ENCODE assay signal across 8 mouse cellular contexts in genomic region chr2:30393370-30393656, GRCm38 (mm10). TPM values are rescaled to one million over a fixed set of nuclear protein-coding genes. Genes with fewer than 3 reads are reported as not detected.
DNase-seq lines count a peak whose midpoint lies in the region; ATAC-seq and TF ChIP-seq lines count a peak whose summit lies in the region.

No protein-coding gene starts in this region.

- intact Hi-C loops in heart, postnatal 14 days (cut with DNase I) = no loop called here

- no peak for DNase-seq in heart, postnatal 0 days (ENCODE audit: low spot score)
- no peak for DNase-seq in heart, postnatal 14 days
- no peak for DNase-seq in hindbrain, embryonic 14.5 days (ENCODE audit: low spot score)
- no peak for DNase-seq in ovary, postnatal 14 days (ENCODE audit: low spot score)
- DNase-seq in yolk sac, embryonic 10.5 days (ENCODE audit: low spot score) = no peak
- no peak for DNase-seq in c-Kit-positive CD71-positive TER-119-positive erythroid progenitor cells, embryonic 14.5 days (ENCODE audit: low spot score)

- peak overlapping the region; percentile 81 for H3K4me3 ChIP-seq in heart, postnatal 0 days (ENCODE audit: low read depth, low read length)
- H3K4me3 ChIP-seq in bone marrow macrophage, adult 2 months (ENCODE audit: insufficient read depth, low read length) = peak overlapping the region; percentile 93
- peak overlapping the region; percentile 83 for H3K4me3 ChIP-seq in hindbrain, embryonic 14.5 days (replicated peaks; ENCODE audit: low read length)
- H3K4me3 ChIP-seq in midbrain, embryonic 13.5 days (replicated peaks) = peak overlapping the region; percentile 81

- TF ChIP-seq EP300 in heart, postnatal 0 days (IDR thresholded peaks at IDR 0.05; ENCODE audit: low read depth) = no peak

- H3K4me1 ChIP-seq in heart, postnatal 0 days (ENCODE audit: control insufficient read depth, insufficient read depth) = peaks cover 9% of the 10 kb centered on the region
- H3K4me1 ChIP-seq in bone marrow macrophage, adult 2 months (ENCODE audit: control insufficient read depth, insufficient read depth, low read length) = peaks cover 33% of the 10 kb centered on the region
- H3K4me1 ChIP-seq in hindbrain, embryonic 14.5 days (replicated peaks; ENCODE audit: control insufficient read depth, insufficient read depth, low read length) = peaks cover 12% of the 10 kb centered on the region
- H3K4me1 ChIP-seq in midbrain, embryonic 13.5 days (replicated peaks) = peaks cover 35% of the 10 kb centered on the region

- no peaks in the 10 kb centered on the region for H3K27me3 ChIP-seq in heart, postnatal 0 days (ENCODE audit: control insufficient read depth, insufficient read depth, low read length)
- no peaks in the 10 kb centered on the region for H3K27me3 ChIP-seq in hindbrain, embryonic 14.5 days (ENCODE audit: control insufficient read depth, insufficient read depth, low read length)
- H3K27me3 ChIP-seq in midbrain, embryonic 13.5 days = peaks cover 2% of the 10 kb centered on the region; the same call in 1 of the 2 replicates

- H3K4me2 ChIP-seq in heart, postnatal 0 days (ENCODE audit: low read depth, low read length) = peak overlapping the region; percentile 93
- H3K4me2 ChIP-seq in hindbrain, embryonic 14.5 days (replicated peaks) = peak overlapping the region; percentile 76
- peak overlapping the region; percentile 99 for H3K4me2 ChIP-seq in midbrain, embryonic 13.5 days (replicated peaks)

- H3K9me3 ChIP-seq in heart, postnatal 0 days (replicated peaks; ENCODE audit: control insufficient read depth, low read length) = no peaks in the 10 kb centered on the region
- H3K9me3 ChIP-seq in hindbrain, embryonic 14.5 days (ENCODE audit: control insufficient read depth, low read length) = no peaks in the 10 kb centered on the region
- no peaks in the 10 kb centered on the region for H3K9me3 ChIP-seq in midbrain, embryonic 13.5 days

- WGBS in heart, postnatal 0 days = 43% methylated on average over 1 of the region's 1 CpGs
- 83% methylated on average over 1 of the region's 1 CpGs for WGBS in hindbrain, embryonic 14.5 days
- 83% methylated on average over 1 of the region's 1 CpGs for WGBS in midbrain, embryonic 13.5 days

- peak overlapping the region; percentile 65 for H3K9ac ChIP-seq in heart, postnatal 0 days (replicated peaks; ENCODE audit: low read depth, low read length)
- peak overlapping the region; percentile 84 for H3K9ac ChIP-seq in hindbrain, embryonic 14.5 days
- peak overlapping the region; percentile 85 for H3K9ac ChIP-seq in midbrain, embryonic 13.5 days (replicated peaks)

- ATAC-seq in heart, postnatal 0 days (ENCODE audit: insufficient read depth, low read depth) = no peak
- ATAC-seq in hindbrain, embryonic 14.5 days (ENCODE audit: low FRiP score) = no peak
- no peak for ATAC-seq in midbrain, embryonic 13.5 days

- H3K27ac ChIP-seq in heart, postnatal 0 days (ENCODE audit: low read depth) = peak overlapping the region; percentile 87
- H3K27ac ChIP-seq in bone marrow macrophage, adult 2 months (ENCODE audit: insufficient read depth, low read depth, low read length) = peak overlapping the region; percentile 79
- peak overlapping the region; percentile 92; the same call in 1 of the 2 replicates for H3K27ac ChIP-seq in hindbrain, embryonic 14.5 days
- H3K27ac ChIP-seq in midbrain, embryonic 13.5 days = peak overlapping the region; percentile 92

- H3K36me3 ChIP-seq in heart, postnatal 0 days (replicated peaks; ENCODE audit: control insufficient read depth, insufficient read depth, low read length) = peaks cover 27% of the 10 kb centered on the region
- peaks cover 38% of the 10 kb centered on the region for H3K36me3 ChIP-seq in hindbrain, embryonic 14.5 days (replicated peaks; ENCODE audit: control insufficient read depth, insufficient read depth)
- peaks cover 33% of the 10 kb centered on the region for H3K36me3 ChIP-seq in midbrain, embryonic 13.5 days

- no peak for TF ChIP-seq POLR2A in bone marrow macrophage, adult 2 months (IDR thresholded peaks at IDR 0.05; ENCODE audit: borderline replicate concordance, low read depth, low read length)

- no peak for TF ChIP-seq CTCF in heart, postnatal 0 days (IDR thresholded peaks at IDR 0.05; ENCODE audit: low read depth)
- TF ChIP-seq CTCF in bone marrow macrophage, adult 2 months (IDR thresholded peaks at IDR 0.05; ENCODE audit: low read depth, low read length) = 0 out of 2 replicates have a peak, but pooled peaks have one; percentile 6

RNA-seq across cellular contexts. Expression of gene Dolpp1, which starts 1.3 kb away (rescaled TPM):
- 40.6 and 56.4 TPM in 2 replicates for total RNA-seq in heart, postnatal 0 days (2014; rRNA removed; ENCODE audit: low replicate concordance)
- polyA plus RNA-seq in heart, postnatal 0 days (2015; fragmentation: Nextera tagmentation; extraction: Ambion mirVana) = 14.4 and 15.0 TPM in 2 replicates
- total RNA-seq in heart, postnatal 14 days (2021) = 10 to 100 TPM; 11.4 to 12.1 TPM
- polyA plus RNA-seq in bone marrow macrophage, adult 2 months (2012; ENCODE audit: insufficient read depth, insufficient read length, missing spikeins) = 24.2 and 28.7 TPM in 2 replicates
- polyA plus RNA-seq in hindbrain, embryonic 14.5 days (2014; fragmentation: Nextera tagmentation; extraction: Ambion mirVana) = 51.6 and 54.2 TPM in 2 replicates
- polyA plus RNA-seq in midbrain, embryonic 13.5 days (2015; fragmentation: Nextera tagmentation; extraction: Ambion mirVana) = 54.7 and 56.6 TPM in 2 replicates

RNA-seq across cellular contexts. Expression of gene Crat, which starts 22.3 kb away (rescaled TPM):
- 351 and 413 TPM in 2 replicates for total RNA-seq in heart, postnatal 0 days (2014; rRNA removed; ENCODE audit: low replicate concordance)
- 263 and 266 TPM in 2 replicates for polyA plus RNA-seq in heart, postnatal 0 days (2015; fragmentation: Nextera tagmentation; extraction: Ambion mirVana)
- 100 to 1,000 TPM; 441 to 477 TPM for total RNA-seq in heart, postnatal 14 days (2021)
- polyA plus RNA-seq in bone marrow macrophage, adult 2 months (2012; ENCODE audit: insufficient read depth, insufficient read length, missing spikeins) = 66.4 and 67.4 TPM in 2 replicates
- 30.3 and 32.0 TPM in 2 replicates for polyA plus RNA-seq in hindbrain, embryonic 14.5 days (2014; fragmentation: Nextera tagmentation; extraction: Ambion mirVana)
- 18.5 and 21.9 TPM in 2 replicates for polyA plus RNA-seq in midbrain, embryonic 13.5 days (2015; fragmentation: Nextera tagmentation; extraction: Ambion mirVana)

RNA-seq across cellular contexts. Expression of gene Ptpa, which starts 22.5 kb away (rescaled TPM):
- 109 and 112 TPM in 2 replicates for total RNA-seq in heart, postnatal 0 days (2014; rRNA removed; ENCODE audit: low replicate concordance)
- 92.4 TPM in 2 replicates for polyA plus RNA-seq in heart, postnatal 0 days (2015; fragmentation: Nextera tagmentation; extraction: Ambion mirVana)
- total RNA-seq in heart, postnatal 14 days (2021) = 100 to 1,000 TPM in 1 of 2 experiments, 10 to 100 TPM in 1; 99.1 to 109 TPM
- polyA plus RNA-seq in bone marrow macrophage, adult 2 months (2012; ENCODE audit: insufficient read depth, insufficient read length, missing spikeins) = 110 TPM in 2 replicates
- 71.7 and 79.8 TPM in 2 replicates for polyA plus RNA-seq in hindbrain, embryonic 14.5 days (2014; fragmentation: Nextera tagmentation; extraction: Ambion mirVana)
- polyA plus RNA-seq in midbrain, embryonic 13.5 days (2015; fragmentation: Nextera tagmentation; extraction: Ambion mirVana) = 128 and 134 TPM in 2 replicates

RNA-seq across cellular contexts. Expression of gene Miga2, which starts 29.3 kb away (rescaled TPM):
- 82.6 and 105 TPM in 2 replicates for total RNA-seq in heart, postnatal 0 days (2014; rRNA removed; ENCODE audit: low replicate concordance)
- 31.9 and 32.6 TPM in 2 replicates for polyA plus RNA-seq in heart, postnatal 0 days (2015; fragmentation: Nextera tagmentation; extraction: Ambion mirVana)
- 10 to 100 TPM; 74.7 to 80.0 TPM for total RNA-seq in heart, postnatal 14 days (2021)
- polyA plus RNA-seq in bone marrow macrophage, adult 2 months (2012; ENCODE audit: insufficient read depth, insufficient read length, missing spikeins) = 3.4 and 6.9 TPM in 2 replicates
- 27.3 and 32.3 TPM in 2 replicates for polyA plus RNA-seq in hindbrain, embryonic 14.5 days (2014; fragmentation: Nextera tagmentation; extraction: Ambion mirVana)
- 29.4 and 30.2 TPM in 2 replicates for polyA plus RNA-seq in midbrain, embryonic 13.5 days (2015; fragmentation: Nextera tagmentation; extraction: Ambion mirVana)

RNA-seq across cellular contexts. Expression of gene Sh3glb2, which starts 34.2 kb away (rescaled TPM):
- 204 and 234 TPM in 2 replicates for total RNA-seq in heart, postnatal 0 days (2014; rRNA removed; ENCODE audit: low replicate concordance)
- polyA plus RNA-seq in heart, postnatal 0 days (2015; fragmentation: Nextera tagmentation; extraction: Ambion mirVana) = 89.5 and 93.8 TPM in 2 replicates
- total RNA-seq in heart, postnatal 14 days (2021) = 10 to 100 TPM; 50.6 to 56.2 TPM
- polyA plus RNA-seq in bone marrow macrophage, adult 2 months (2012; ENCODE audit: insufficient read depth, insufficient read length, missing spikeins) = 40.8 and 45.1 TPM in 2 replicates
- polyA plus RNA-seq in hindbrain, embryonic 14.5 days (2014; fragmentation: Nextera tagmentation; extraction: Ambion mirVana) = 140 and 143 TPM in 2 replicates
- 147 and 158 TPM in 2 replicates for polyA plus RNA-seq in midbrain, embryonic 13.5 days (2015; fragmentation: Nextera tagmentation; extraction: Ambion mirVana)
